14 mouse cellular contexts compared by ENCODE assay signal in the genomic region with DNA sequence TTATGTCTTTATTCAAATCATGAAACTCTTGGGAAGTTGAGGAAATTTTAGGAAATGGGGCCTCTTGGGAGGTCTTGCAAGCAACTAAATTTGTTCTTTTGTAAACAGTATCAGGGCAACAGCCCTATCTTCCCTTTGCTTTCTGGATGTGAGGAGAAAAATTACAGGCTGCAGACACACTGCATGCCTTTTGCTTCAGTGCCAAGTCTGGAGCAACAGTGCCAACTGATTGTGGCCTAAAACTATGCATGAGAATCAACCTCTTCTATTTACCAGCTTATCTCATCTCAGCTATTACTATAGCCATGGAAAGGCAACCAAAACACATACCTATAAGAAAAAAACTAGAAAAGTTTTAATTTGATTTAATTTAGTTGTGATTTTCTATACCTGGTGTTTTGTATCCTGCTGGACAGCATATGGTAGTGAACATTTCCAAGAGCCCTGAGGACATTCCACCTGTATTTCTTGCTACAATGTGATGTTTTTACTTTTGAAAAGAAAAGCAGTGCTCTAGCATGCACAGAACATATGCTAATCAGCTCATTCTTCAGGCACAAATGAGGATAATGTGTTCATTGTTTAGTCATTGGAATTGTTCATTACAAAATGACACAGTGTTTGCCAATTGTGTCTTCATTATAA.
A peak's percentile ranks its signal among the peaks of the same experiment; 100 is the strongest.
DNase-seq lines count a peak whose midpoint lies in the region; ATAC-seq lines count a peak whose summit lies in the region.
"Had no signal": no experiment of that assay in that cellular context is flagged by ENCODE, and none has a peak within 500 bp of the region (broad histone marks: within the 10 kb centered on the region; RNA-seq: fewer than 3 reads in every experiment).

No protein-coding gene starts in this region.

- no peak overlapping the region for H3K27ac ChIP-seq in hindbrain, embryonic 12.5 days
- H3K27ac ChIP-seq in hindbrain, embryonic 11.5 days (ENCODE audit: low read depth, low read length) = no peak overlapping the region
- no peak overlapping the region for H3K27ac ChIP-seq in hindbrain, embryonic 14.5 days
- no peak overlapping the region for H3K27ac ChIP-seq in limb, embryonic 10.5 days
- H3K27ac ChIP-seq in intestine, embryonic 16.5 days (ENCODE audit: low read length) = no peak overlapping the region
- no peak overlapping the region for H3K27ac ChIP-seq in heart, embryonic 11.5 days (ENCODE audit: low read depth, low read length)
- H3K27ac ChIP-seq: heart, adult 2 months; liver, embryonic 12.5 days had no signal

- no peaks in the 10 kb centered on the region for H3K36me3 ChIP-seq in hindbrain, embryonic 12.5 days
- no peaks in the 10 kb centered on the region for H3K36me3 ChIP-seq in hindbrain, embryonic 11.5 days (ENCODE audit: control insufficient read depth, insufficient read depth, low read length)
- no peaks in the 10 kb centered on the region for H3K36me3 ChIP-seq in hindbrain, embryonic 14.5 days (replicated peaks; ENCODE audit: control insufficient read depth, insufficient read depth)
- H3K36me3 ChIP-seq in limb, embryonic 10.5 days = no peaks in the 10 kb centered on the region
- H3K36me3 ChIP-seq in intestine, embryonic 16.5 days (ENCODE audit: control insufficient read depth, insufficient read depth, low read length) = no peaks in the 10 kb centered on the region
- H3K36me3 ChIP-seq in heart, embryonic 11.5 days (ENCODE audit: control insufficient read depth, insufficient read depth, low read length) = no peaks in the 10 kb centered on the region
- H3K36me3 ChIP-seq: liver, embryonic 12.5 days had no signal

- no peak for DNase-seq in hindbrain, embryonic 11.5 days (ENCODE audit: low spot score)
- DNase-seq in brain, adult 2 months (ENCODE audit: low read depth, low spot score) = peak; percentile 55
- peak; percentile 58 for DNase-seq in cerebellum, adult 9-11 months
- peak; percentile 33 for DNase-seq in hindbrain, embryonic 14.5 days (ENCODE audit: low spot score)
- no peak for DNase-seq in limb, embryonic 10.5 days (ENCODE audit: low spot score)
- DNase-seq: adrenal gland, postnatal 14 days; heart, adult 2 months; heart, postnatal 4 days; kidney, adult 9 months; lung, postnatal 10 days had no signal

- no peak overlapping the region for H3K4me3 ChIP-seq in hindbrain, embryonic 12.5 days
- no peak overlapping the region for H3K4me3 ChIP-seq in hindbrain, embryonic 11.5 days (ENCODE audit: low read depth, low read length)
- H3K4me3 ChIP-seq in hindbrain, embryonic 14.5 days (replicated peaks; ENCODE audit: low read length) = no peak overlapping the region
- no peak overlapping the region for H3K4me3 ChIP-seq in limb, embryonic 10.5 days
- H3K4me3 ChIP-seq in intestine, embryonic 16.5 days (ENCODE audit: low read length) = no peak overlapping the region
- no peak overlapping the region for H3K4me3 ChIP-seq in heart, embryonic 11.5 days (ENCODE audit: low read depth, low read length)
- H3K4me3 ChIP-seq: heart, adult 2 months; liver, embryonic 12.5 days had no signal

- H3K4me1 ChIP-seq in hindbrain, embryonic 12.5 days = no peaks in the 10 kb centered on the region
- no peaks in the 10 kb centered on the region for H3K4me1 ChIP-seq in hindbrain, embryonic 11.5 days (replicated peaks; ENCODE audit: control insufficient read depth, insufficient read depth, low read length)
- H3K4me1 ChIP-seq in hindbrain, embryonic 14.5 days (replicated peaks; ENCODE audit: control insufficient read depth, insufficient read depth, low read length) = no peaks in the 10 kb centered on the region
- no peaks in the 10 kb centered on the region for H3K4me1 ChIP-seq in limb, embryonic 10.5 days
- H3K4me1 ChIP-seq in intestine, embryonic 16.5 days (ENCODE audit: control insufficient read depth, insufficient read depth, low read length) = no peaks in the 10 kb centered on the region
- H3K4me1 ChIP-seq in heart, embryonic 11.5 days (ENCODE audit: control insufficient read depth, insufficient read depth, low read length) = no peaks in the 10 kb centered on the region
- H3K4me1 ChIP-seq: liver, embryonic 12.5 days had no signal

- no peaks in the 10 kb centered on the region for H3K27me3 ChIP-seq in hindbrain, embryonic 12.5 days
- no peaks in the 10 kb centered on the region for H3K27me3 ChIP-seq in hindbrain, embryonic 11.5 days (ENCODE audit: control insufficient read depth, insufficient read depth, low read length)
- no peaks in the 10 kb centered on the region for H3K27me3 ChIP-seq in hindbrain, embryonic 14.5 days (ENCODE audit: control insufficient read depth, insufficient read depth, low read length)
- no peaks in the 10 kb centered on the region for H3K27me3 ChIP-seq in limb, embryonic 10.5 days (ENCODE audit: low read depth, poor library complexity, severe bottlenecking)
- H3K27me3 ChIP-seq in intestine, embryonic 16.5 days (replicated peaks; ENCODE audit: control insufficient read depth, insufficient read depth, low read length) = no peaks in the 10 kb centered on the region
- no peaks in the 10 kb centered on the region for H3K27me3 ChIP-seq in heart, embryonic 11.5 days (ENCODE audit: control insufficient read depth, insufficient read depth, low read length)
- H3K27me3 ChIP-seq: liver, embryonic 12.5 days had no signal

- H3K9me3 ChIP-seq in hindbrain, embryonic 12.5 days (replicated peaks) = no peaks in the 10 kb centered on the region
- H3K9me3 ChIP-seq in hindbrain, embryonic 11.5 days (ENCODE audit: control insufficient read depth, low read length) = no peaks in the 10 kb centered on the region
- no peaks in the 10 kb centered on the region for H3K9me3 ChIP-seq in hindbrain, embryonic 14.5 days (ENCODE audit: control insufficient read depth, low read length)
- no peaks in the 10 kb centered on the region for H3K9me3 ChIP-seq in limb, embryonic 10.5 days (replicated peaks)
- H3K9me3 ChIP-seq in intestine, embryonic 16.5 days (ENCODE audit: control insufficient read depth, low read length) = no peaks in the 10 kb centered on the region
- no peaks in the 10 kb centered on the region for H3K9me3 ChIP-seq in heart, embryonic 11.5 days (replicated peaks; ENCODE audit: control insufficient read depth, low read length)
- H3K9me3 ChIP-seq: liver, embryonic 12.5 days had no signal

- H3K4me2 ChIP-seq in hindbrain, embryonic 12.5 days (replicated peaks) = no peak overlapping the region
- no peak overlapping the region for H3K4me2 ChIP-seq in hindbrain, embryonic 11.5 days (replicated peaks; ENCODE audit: low read depth, low read length)
- no peak overlapping the region for H3K4me2 ChIP-seq in hindbrain, embryonic 14.5 days (replicated peaks)
- H3K4me2 ChIP-seq in intestine, embryonic 16.5 days (ENCODE audit: low read depth, low read length) = no peak overlapping the region
- H3K4me2 ChIP-seq in heart, embryonic 11.5 days = no peak overlapping the region
- H3K4me2 ChIP-seq: liver, embryonic 12.5 days had no signal

- ATAC-seq in hindbrain, embryonic 12.5 days (ENCODE audit: low FRiP score) = peak; percentile 78
- ATAC-seq in hindbrain, embryonic 11.5 days (ENCODE audit: low FRiP score) = no peak
- peak; percentile 64; the same call in 1 of the 2 replicates for ATAC-seq in hindbrain, embryonic 14.5 days (ENCODE audit: low FRiP score)
- ATAC-seq in intestine, embryonic 16.5 days = no peak
- ATAC-seq in heart, embryonic 11.5 days (replicated peaks; ENCODE audit: insufficient number of reproducible peaks, low FRiP score, low TSS enrichment) = no peak
- ATAC-seq: liver, embryonic 12.5 days had no signal

- H3K9ac ChIP-seq in hindbrain, embryonic 12.5 days = no peak overlapping the region
- H3K9ac ChIP-seq in hindbrain, embryonic 11.5 days (ENCODE audit: low read depth, low read length) = no peak overlapping the region
- no peak overlapping the region for H3K9ac ChIP-seq in hindbrain, embryonic 14.5 days
- H3K9ac ChIP-seq in intestine, embryonic 16.5 days (ENCODE audit: low read depth, low read length) = no peak overlapping the region
- no peak overlapping the region for H3K9ac ChIP-seq in heart, embryonic 11.5 days (ENCODE audit: low read depth, low read length)
- H3K9ac ChIP-seq: liver, embryonic 12.5 days had no signal

Comparison
In these comparisons a context has a peak if more than half of its experiments do, and no peak if none do; other contexts are left out.
1. ATAC-seq: peak in hindbrain, embryonic 12.5 days (single experiment) and hindbrain, embryonic 14.5 days (single experiment); none in hindbrain, embryonic 11.5 days (single experiment), intestine, embryonic 16.5 days (single experiment) and heart, embryonic 11.5 days (single experiment).
2. DNase-seq: peak in brain, adult 2 months (single experiment), cerebellum, adult 9-11 months (single experiment) and hindbrain, embryonic 14.5 days (single experiment); none in hindbrain, embryonic 11.5 days (single experiment) and limb, embryonic 10.5 days (single experiment).